Mouse (Mus musculus): Measurements from ENCODE around the gene Ier5l.

- no peak for TF ChIP-seq MAFK (IDR thresholded peaks at IDR 0.05; ENCODE audit: insufficient read depth, low read depth, low read length)
- TF ChIP-seq CHD2 (IDR thresholded peaks at IDR 0.05; ENCODE audit: low read depth, low read length) = no peak
- TF ChIP-seq HCFC1 (IDR thresholded peaks at IDR 0.05; ENCODE audit: borderline replicate concordance, insufficient read depth, low read length) = no peak
- no peak for TF ChIP-seq ZC3H11A (IDR thresholded peaks at IDR 0.05; ENCODE audit: borderline replicate concordance, low read depth, low read length)
- no peak for TF ChIP-seq ZNF384 (IDR thresholded peaks at IDR 0.05; ENCODE audit: low read depth, low read length)
Measured at GRCm38 (mm10) chr2:30474776-30475175, 757 bp upstream of the Ier5l start.

Data from ES-E14 (cell line).